Mouse (Mus musculus) gastrocnemius, postnatal 25 days (tissue): ENCODE results near the gene Shisa9. TPM values are rescaled to one million over a fixed set of nuclear protein-coding genes. Genes with fewer than 3 reads are reported as not detected.

Experiments
- DNase-seq: peaks from one replicate; pipeline ENCODE4 v3.0.0; 2022
- total RNA-seq, 2 experiments: library from RNA; stranded (reverse); gene quantifications; 1 replicate in 1 of 2; 2 replicates in 1 of 2; pipeline ENCODE4 v1.2.3; 2021

Shisa9 gene
- total RNA-seq, 2 experiments from 2014 or later = not detected

DNA sequence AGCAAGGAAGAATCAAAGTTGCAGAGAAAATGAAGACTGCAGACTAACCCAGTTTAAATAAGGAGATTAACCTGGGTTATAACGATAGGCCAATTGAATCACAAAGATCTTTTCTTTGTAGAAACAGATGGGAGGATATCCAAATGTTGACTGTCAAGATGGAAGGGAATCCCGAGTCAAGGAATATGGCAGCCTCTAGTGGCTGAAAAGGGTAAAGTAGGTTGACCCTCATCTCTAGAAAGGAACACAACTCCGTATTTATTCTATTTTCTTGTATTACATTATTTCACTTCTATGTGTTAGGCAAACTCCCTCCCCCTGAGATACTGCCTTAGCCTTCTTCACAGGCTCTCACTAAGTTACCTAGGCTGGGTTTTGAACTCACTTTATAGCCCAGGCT, 217.3 kb downstream of the Shisa9 start:
- DNase-seq = no peak

DNA sequence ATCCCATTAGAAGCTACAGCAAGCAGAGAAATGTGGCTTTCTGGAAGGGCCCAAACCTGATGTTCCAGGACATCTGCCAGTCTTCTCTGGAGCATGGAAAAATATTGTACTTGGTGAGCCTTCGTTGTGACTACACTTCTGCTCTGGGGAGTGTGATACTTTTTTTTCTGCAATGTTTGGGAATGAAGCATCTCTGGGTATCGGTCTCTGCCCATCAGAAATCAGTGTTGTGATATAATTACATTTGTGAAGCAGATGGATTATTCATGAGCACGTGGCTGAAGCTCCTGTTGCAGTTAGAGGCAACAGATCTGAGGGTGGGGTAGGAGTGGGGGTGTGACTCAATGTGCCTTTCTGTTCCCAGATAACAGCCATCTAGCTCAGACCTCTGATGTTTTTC, 218.2 kb downstream of the Shisa9 start:
- no peak for DNase-seq

DNA sequence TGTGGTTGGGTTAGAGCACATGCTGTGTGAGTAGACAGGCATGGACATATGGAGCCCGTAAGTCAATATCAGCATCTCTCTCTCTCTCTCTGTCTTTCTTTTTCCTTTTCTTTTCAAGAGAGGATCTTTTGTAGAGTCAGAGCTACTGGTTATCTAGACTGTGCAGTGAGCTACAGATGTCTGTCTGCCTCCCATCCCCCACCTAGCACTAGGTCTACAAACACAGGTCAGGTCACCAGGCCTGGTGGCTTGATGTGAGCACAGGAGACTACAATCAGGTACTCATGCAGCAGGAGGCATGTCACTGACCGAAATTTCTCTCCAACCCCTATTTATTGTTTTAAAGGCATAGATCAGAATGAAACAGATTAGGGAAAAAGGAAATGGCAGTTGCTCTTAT, 219.1 kb downstream of the Shisa9 start:
- no peak for DNase-seq

- DNase-seq = no peak
Observed at GRCm38 (mm10) chr16:12204423-12204822, 220.5 kb downstream of the Shisa9 start.

DNA sequence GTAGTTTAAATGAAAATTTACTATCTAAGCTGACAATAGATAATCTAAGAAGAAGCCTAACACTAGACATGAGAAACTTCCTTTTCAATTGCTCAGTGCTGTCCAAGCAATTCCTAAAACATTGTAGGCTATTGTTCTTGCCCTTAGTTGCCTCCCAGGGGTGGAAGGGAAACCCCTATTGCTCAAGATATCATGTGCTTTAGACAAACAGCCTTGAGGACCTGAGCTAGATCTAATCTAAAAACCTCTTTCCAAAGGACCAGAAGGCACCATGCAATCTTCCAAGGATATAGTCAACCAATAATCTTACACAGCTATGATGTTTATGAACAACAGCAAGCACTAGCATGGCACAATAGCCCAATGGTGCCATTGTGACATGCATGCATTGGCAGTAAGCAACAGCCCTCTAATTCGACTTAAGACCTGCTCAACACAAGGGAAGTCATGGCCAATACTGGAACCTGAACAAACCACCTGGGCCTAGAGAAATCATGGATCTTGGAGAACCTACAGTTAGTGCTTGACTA, 222.6 kb downstream of the Shisa9 start:
- no peak for DNase-seq

DNA sequence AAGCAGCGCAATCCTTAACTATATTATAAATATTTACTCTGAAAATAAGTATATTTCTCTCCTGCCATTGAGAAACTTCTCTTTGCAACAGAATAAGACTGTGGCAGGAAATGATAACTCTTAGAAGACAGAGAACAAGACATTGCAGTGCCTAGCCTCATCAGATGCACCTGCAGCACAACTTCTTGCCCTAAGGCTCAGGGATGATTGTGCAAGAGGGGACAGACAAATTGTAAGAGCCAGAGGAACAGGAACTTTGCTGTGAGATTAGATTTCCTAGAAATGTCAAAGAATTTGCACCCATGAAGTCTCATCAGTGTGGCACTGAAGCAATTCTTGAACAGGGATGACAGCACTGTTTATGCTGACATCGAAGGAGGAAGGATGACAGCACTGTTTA, 223.0 kb downstream of the Shisa9 start:
- no peak for DNase-seq

- DNase-seq = no peak
Observed at GRCm38 (mm10) chr16:12209355-12209754, 225.4 kb downstream of the Shisa9 start.

- no peak for DNase-seq
Observed at GRCm38 (mm10) chr16:12209819-12210218, 225.9 kb downstream of the Shisa9 start.

DNA sequence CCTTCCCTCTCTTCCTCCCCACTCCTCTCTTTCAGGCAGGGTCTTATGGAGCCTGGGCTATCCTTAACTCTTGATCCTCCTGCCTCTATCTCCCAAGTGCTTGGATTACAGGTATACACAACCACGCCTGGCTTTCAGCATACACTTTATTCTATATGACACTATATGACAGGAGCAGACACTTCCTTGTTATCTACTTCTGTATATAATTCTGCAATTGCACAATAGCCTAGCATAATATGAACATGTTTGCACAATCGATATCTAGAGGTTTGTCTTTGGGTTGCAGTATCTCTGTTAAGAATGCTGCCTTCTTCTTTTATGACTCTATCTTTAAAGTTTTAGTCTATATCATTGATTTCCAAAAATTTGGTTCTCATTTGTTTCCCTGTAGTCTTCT, 230.1 kb downstream of the Shisa9 start:
- no peak for DNase-seq

DNA sequence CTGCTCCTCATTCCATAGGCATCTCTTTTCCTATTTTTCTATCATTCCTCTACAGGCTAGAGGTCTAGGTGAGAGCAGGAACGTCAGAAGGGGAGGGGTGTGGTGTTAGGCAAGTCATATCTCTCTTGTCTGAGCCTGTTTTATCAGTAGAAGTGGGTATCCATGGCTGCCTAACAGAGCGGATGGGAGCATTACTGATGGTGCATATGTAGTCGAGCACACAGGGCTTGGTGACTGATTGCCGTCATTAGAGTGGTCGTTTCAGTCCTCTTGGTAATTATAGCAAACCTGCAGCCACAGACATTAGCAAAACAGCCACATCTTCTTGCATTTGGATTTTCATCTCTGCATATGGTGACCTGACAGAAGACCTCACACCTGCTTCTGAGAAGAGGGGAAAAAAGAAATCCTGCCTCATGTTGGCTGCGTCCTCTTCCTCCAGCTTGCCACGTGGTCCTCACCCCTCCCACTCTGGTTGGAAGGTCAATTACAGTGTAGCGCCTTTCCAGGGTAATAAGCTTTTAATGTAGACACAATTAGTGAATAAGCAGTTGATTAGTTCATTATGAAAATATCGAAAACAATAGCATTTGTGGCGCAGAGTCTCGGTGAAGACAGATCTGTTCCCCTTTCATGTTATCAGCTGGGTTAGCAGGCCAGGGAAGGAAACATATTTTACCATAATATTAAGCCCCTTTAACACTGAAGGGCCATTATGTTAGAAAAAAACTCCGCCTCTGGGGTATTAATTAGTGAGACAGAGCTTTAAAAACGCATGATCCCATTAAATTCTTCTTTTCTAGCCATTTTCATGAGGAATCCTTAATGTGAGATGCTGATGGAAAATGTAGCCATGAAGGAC, 233.6 kb downstream of the Shisa9 start:
- DNase-seq = no peak

- DNase-seq = no peak
Observed at GRCm38 (mm10) chr16:12218151-12218532, 234.2 kb downstream of the Shisa9 start.

DNA sequence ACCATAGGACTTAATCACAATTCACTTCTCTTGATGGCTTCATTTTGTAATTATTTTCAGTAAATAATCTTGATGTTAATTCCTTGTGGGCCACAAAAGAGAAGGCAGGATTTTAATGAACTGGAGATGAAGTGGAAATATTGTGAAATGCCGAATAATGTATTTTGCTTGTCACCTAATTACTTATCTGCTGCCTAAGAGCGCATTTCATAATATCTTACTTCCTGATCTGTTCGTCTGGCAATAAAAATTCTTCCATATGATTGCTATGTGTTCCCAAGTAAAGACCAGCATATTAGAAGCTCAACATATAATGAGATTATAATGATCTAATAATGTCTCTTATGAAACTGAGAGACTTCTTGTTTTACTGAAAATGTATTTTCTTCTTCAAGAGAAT, 235.9 kb downstream of the Shisa9 start:
- DNase-seq = no peak

DNA sequence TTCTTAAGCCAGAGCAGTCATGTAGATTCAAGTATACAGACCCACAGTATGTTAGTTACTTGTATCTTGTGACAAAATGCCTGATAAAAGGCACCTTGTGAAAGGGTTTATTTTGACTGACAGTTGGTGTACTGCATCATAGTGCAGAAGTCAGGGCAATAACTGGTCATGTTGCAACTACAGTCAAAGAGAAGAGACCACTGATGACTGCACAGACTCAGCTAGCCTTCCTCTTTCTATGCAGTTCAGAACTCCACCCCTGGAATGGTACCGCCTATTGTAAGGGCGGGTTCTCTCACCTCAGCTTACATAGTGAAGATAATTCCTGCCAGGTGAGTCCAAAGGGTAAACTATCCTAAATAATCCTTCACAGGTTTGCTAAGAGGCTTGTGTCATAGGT, 239.6 kb downstream of the Shisa9 start:
- no peak for DNase-seq

DNA sequence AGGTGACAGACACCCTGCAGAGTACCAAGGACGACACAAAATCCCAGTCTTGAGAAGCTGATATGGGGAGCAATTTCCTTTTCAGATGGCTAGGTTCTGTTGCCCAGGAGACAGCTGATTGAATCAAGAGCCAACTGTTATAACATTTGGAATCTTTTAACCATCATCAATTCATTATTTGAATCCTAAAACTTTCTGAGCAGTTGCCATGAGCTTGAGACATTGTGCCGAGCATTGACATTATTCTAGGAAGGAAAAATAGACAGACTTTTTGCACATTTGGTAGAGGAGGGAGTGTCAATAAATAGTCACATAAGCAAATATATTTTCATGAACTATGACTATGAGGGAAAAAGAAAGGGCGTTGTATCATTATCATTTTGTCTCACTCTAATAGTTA, 243.0 kb downstream of the Shisa9 start:
- no peak for DNase-seq

DNA sequence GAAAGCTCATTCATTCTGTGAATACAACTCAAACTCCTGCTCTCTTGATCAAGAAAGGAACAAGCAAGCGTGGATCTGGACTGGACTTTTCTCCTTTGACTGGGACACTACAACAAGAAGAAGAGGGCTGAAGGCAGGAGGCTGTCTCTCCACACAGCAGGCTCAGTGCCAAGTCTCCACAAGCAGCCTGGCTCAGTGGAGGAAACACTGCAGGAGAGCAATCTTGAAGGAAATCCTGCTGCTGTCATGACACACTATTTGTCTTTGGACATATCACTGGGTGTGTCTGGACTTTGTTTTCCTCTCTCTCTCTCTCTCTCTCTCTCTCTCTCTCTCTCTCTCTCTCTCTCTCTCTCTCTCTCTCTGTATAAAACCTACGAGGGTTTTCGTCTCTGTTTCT, 249.4 kb downstream of the Shisa9 start:
- DNase-seq = no peak

- no peak for DNase-seq
Observed at GRCm38 (mm10) chr16:12234289-12234688, 250.4 kb downstream of the Shisa9 start.

- no peak for DNase-seq
Observed at GRCm38 (mm10) chr16:12238611-12239010, 254.7 kb downstream of the Shisa9 start.

DNA sequence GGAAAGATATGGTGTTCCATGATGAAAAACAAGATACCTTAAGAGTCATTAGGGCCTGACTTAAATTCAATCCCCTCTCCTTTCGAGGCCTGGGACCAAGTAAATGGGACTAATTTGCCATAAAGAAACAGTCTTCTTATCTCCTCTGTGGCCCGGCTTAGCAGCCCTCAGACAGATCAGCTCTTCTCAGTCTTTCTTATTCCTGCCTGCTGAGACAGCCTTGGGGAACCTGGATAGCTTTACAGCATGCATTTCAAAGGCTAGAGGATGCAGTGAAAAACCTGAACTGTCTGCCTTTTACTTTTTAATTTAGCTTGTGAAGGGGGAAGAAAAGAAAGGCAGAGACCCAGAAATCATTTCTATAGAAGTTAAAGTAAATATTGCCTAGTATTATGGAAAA, 275.4 kb downstream of the Shisa9 start:
- no peak for DNase-seq

GRCm38 (mm10) chr16:12265828-12266227, 281.9 kb downstream of the Shisa9 start:
- DNase-seq = no peak

- no peak for DNase-seq
Observed at GRCm38 (mm10) chr16:12300523-12300922, 316.6 kb downstream of the Shisa9 start.

DNA sequence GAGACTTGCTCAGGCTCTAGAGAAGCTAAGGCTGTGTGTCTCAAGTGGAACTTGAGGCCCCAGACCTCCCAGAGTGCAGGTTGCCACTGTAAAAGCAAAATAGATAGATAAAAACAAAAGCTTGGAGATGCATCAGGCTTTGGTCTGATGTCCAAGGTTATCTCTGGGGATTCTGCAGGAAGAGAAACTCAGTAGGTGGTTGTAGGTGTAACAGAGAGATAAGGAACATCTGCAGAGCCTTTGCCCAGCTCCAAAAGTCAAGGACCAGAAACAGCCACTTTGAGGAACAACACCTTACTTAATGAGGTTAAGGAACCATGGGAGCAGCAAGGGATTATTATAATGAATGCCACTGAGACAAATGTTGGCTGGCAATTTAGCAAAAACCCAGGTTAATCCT, 319.5 kb downstream of the Shisa9 start:
- DNase-seq = no peak

- no peak for DNase-seq
Observed at GRCm38 (mm10) chr16:12307318-12307965, 323.5 kb downstream of the Shisa9 start.

GRCm38 (mm10) chr16:12309826-12310225, 325.9 kb downstream of the Shisa9 start:
- no peak for DNase-seq

GRCm38 (mm10) chr16:12315627-12316026, 331.7 kb downstream of the Shisa9 start:
- DNase-seq = no peak
